Mouse (Mus musculus) stomach, postnatal 0 days (tissue): Measurements from ENCODE around the gene Nt5dc3.

Source experiments
- CTCF ChIP-seq: IDR thresholded peaks from 2 replicates; pipeline ENCODE4 v1.5.1; 2016; ENCODE audit warnings: antibody characterized with exemption, low read depth, mild to moderate bottlenecking, moderate library complexity
- EP300 ChIP-seq: optimal IDR thresholded peaks from 2 replicates; pipeline ENCODE3; 2016; ENCODE audit warnings: antibody characterized with exemption

DNA sequence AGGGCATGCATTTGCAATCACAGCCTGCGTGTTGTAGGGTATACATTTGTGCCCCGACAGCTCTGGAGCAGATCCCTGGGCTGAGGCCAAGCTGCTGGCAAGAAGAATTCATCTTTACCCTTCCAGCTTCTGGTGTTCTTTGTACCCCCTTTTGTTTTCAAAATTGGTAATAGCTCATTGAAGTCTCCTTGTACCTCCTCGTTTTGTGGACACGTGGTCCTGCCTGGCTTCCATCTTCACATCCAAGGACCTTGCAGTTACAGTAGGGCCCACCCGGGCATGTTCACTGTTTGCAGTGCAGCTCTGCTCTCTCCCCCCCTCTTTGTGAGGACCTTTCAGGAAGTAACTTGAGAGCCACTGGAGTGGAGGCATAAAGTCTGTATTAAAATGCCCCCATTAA is 9.4 kb downstream of the Nt5dc3 start:
- TF ChIP-seq CTCF: no peak
- no peak for TF ChIP-seq EP300
